Mouse (Mus musculus) MEL (cell line): Measurements from ENCODE around the gene Ube2m. TPM values are rescaled to one million over a fixed set of nuclear protein-coding genes. Genes with fewer than 3 reads are reported as not detected.

ENCODE experiments used
- DNase-seq: peaks from one replicate; pipeline ENCODE4 v3.0.0; 2011; ENCODE audit warnings: low read depth, low spot score
- H3K27ac ChIP-seq: 2 replicates; pipeline ENCODE4 v1.5.1; 2012; ENCODE audit warnings: low read depth, mild to moderate bottlenecking, control low read depth, low read length, moderate library complexity; ENCODE audit not compliant: control insufficient read depth
- H3K27me3 ChIP-seq, 2 experiments: fragments of 150-350 bp in 1 of 2; sonication (generic) in 1 of 2; 2 replicates each; pipeline ENCODE4 v1.6.1; 2012; ENCODE audit warnings: low read length in 2 of 2, mild to moderate bottlenecking in 2 of 2, improper control_type of control experiment in 1 of 2, moderate library complexity in 1 of 2; ENCODE audit not compliant: insufficient read depth in 2 of 2, control insufficient read depth in 1 of 2
- H3K36me3 ChIP-seq, 2 experiments: 2 replicates each; pipeline ENCODE4 v1.6.1; 2012 to 2014; ENCODE audit warnings: low read length in 2 of 2, improper control_type of control experiment in 1 of 2, inconsistent platforms in 1 of 2, mild to moderate bottlenecking in 1 of 2; ENCODE audit not compliant: insufficient read depth in 2 of 2, control insufficient read depth in 1 of 2
- H3K4me1 ChIP-seq, 2 experiments: fragments of 150-350 bp in 1 of 2; sonication (generic) in 1 of 2; 2 replicates each; pipeline ENCODE4 v1.6.1; 2012; ENCODE audit warnings: low read length in 2 of 2, improper control_type of control experiment in 1 of 2, mild to moderate bottlenecking in 1 of 2; ENCODE audit not compliant: insufficient read depth in 2 of 2, control insufficient read depth in 1 of 2
- H3K4me3 ChIP-seq, 2 experiments: fragments of 150-350 bp in 1 of 2; sonication (generic) in 1 of 2; 2 replicates each; pipeline ENCODE4 v1.5.1; 2012; ENCODE audit warnings: low read depth in 2 of 2, low read length in 2 of 2, mild to moderate bottlenecking in 2 of 2, moderate library complexity in 2 of 2, control low read depth in 1 of 2, improper control_type of control experiment in 1 of 2; ENCODE audit not compliant: control insufficient read depth in 1 of 2, insufficient read depth in 1 of 2
- H3K79me2 ChIP-seq: 2 replicates; pipeline ENCODE4 v1.6.1; 2012; ENCODE audit warnings: mild to moderate bottlenecking, low read length, moderate library complexity; ENCODE audit not compliant: control insufficient read depth, poor library complexity, insufficient read depth
- H3K9ac ChIP-seq: 2 replicates; pipeline ENCODE4 v1.6.1; 2012; ENCODE audit warnings: low read depth, mild to moderate bottlenecking, control low read depth, low read length, moderate library complexity; ENCODE audit not compliant: control insufficient read depth, poor library complexity, severe bottlenecking
- H3K9me3 ChIP-seq: fragments of 150-350 bp; sonication (generic); replicated peaks from 2 replicates; pipeline ENCODE4 v1.6.1; 2012; ENCODE audit warnings: mild to moderate bottlenecking, low read length, improper control_type of control experiment, moderate library complexity; ENCODE audit not compliant: insufficient read depth
- BHLHE40 ChIP-seq: IDR thresholded peaks from 2 replicates; pipeline ENCODE4 v1.6.1; 2012; ENCODE audit warnings: low read depth, mild to moderate bottlenecking, inconsistent platforms, low read length, improper control_type of control experiment, borderline replicate concordance
- EP300 ChIP-seq, 2 experiments: IDR thresholded peaks; 2 replicates each; pipeline ENCODE4 v1.6.1; 2011; ENCODE audit warnings: improper control_type of control experiment in 2 of 2, low read length in 2 of 2, low read depth in 1 of 2, mild to moderate bottlenecking in 1 of 2
- ETS1 ChIP-seq: IDR thresholded peaks from 2 replicates; pipeline ENCODE4 v1.6.1; 2012; ENCODE audit warnings: low read depth, mild to moderate bottlenecking, inconsistent platforms, low read length, improper control_type of control experiment, moderate library complexity
- MAFK ChIP-seq: IDR thresholded peaks from 2 replicates; pipeline ENCODE4 v1.6.1; 2011; ENCODE audit warnings: low read depth, mild to moderate bottlenecking, low read length, improper control_type of control experiment, borderline replicate concordance
- MAX ChIP-seq: IDR thresholded peaks from 2 replicates; pipeline ENCODE4 v1.6.1; 2011; ENCODE audit warnings: low read length, improper control_type of control experiment
- MAZ ChIP-seq: IDR thresholded peaks from 2 replicates; pipeline ENCODE4 v1.6.1; 2012; ENCODE audit warnings: low read depth, mild to moderate bottlenecking, inconsistent platforms, low read length, improper control_type of control experiment
- MEF2A ChIP-seq: IDR thresholded peaks from 2 replicates; pipeline ENCODE4 v1.6.1; 2014; ENCODE audit warnings: low read depth, mild to moderate bottlenecking, inconsistent platforms, low read length, improper control_type of control experiment; ENCODE audit not compliant: poor library complexity, insufficient replicate concordance, severe bottlenecking; ENCODE audit errors: extremely low read depth
- MYC ChIP-seq: IDR thresholded peaks from 2 replicates; pipeline ENCODE4 v1.6.1; 2011; ENCODE audit warnings: low read depth, mild to moderate bottlenecking, low read length, improper control_type of control experiment, moderate library complexity
- POLR2AphosphoS5 ChIP-seq: IDR thresholded peaks from 2 replicates; pipeline ENCODE4 v1.6.1; 2012; ENCODE audit warnings: low read depth, borderline replicate concordance, mild to moderate bottlenecking, inconsistent platforms, low read length, moderate library complexity, mixed read lengths
- RCOR1 ChIP-seq: IDR thresholded peaks from 2 replicates; pipeline ENCODE4 v1.6.1; 2012; ENCODE audit warnings: low read depth, mild to moderate bottlenecking, inconsistent platforms, low read length, improper control_type of control experiment
- SMC3 ChIP-seq: IDR thresholded peaks from 2 replicates; pipeline ENCODE4 v1.6.1; 2011; ENCODE audit warnings: low read depth, low read length, improper control_type of control experiment
- TBP ChIP-seq: IDR thresholded peaks from 2 replicates; pipeline ENCODE4 v1.8.0; 2011; ENCODE audit warnings: low read depth, low read length, improper control_type of control experiment
- TCF12 ChIP-seq: IDR thresholded peaks from 2 replicates; pipeline ENCODE4 v1.6.1; 2014; ENCODE audit warnings: low read depth, mild to moderate bottlenecking, inconsistent platforms, low read length, improper control_type of control experiment, moderate library complexity
- USF1 ChIP-seq: IDR thresholded peaks from 2 replicates; pipeline ENCODE4 v1.6.1; 2014; ENCODE audit warnings: low read depth, mild to moderate bottlenecking, inconsistent platforms, low read length, improper control_type of control experiment, moderate library complexity
- USF2 ChIP-seq, 2 experiments: IDR thresholded peaks; 2 replicates each; pipeline ENCODE4 v1.6.1; 2011 to 2012; ENCODE audit warnings: improper control_type of control experiment in 2 of 2, low read length in 2 of 2, borderline replicate concordance in 1 of 2, inconsistent platforms in 1 of 2, low read depth in 1 of 2, mild to moderate bottlenecking in 1 of 2; ENCODE audit not compliant: insufficient read depth in 1 of 2
- ZNF384 ChIP-seq: IDR thresholded peaks from 2 replicates; pipeline ENCODE4 v1.6.1; 2012; ENCODE audit warnings: low read depth, mild to moderate bottlenecking, inconsistent platforms, low read length, improper control_type of control experiment
- polyA plus RNA-seq, 2 experiments: library from polyadenylated mRNA; stranded (reverse) in 1 of 2; unstranded in 1 of 2; fragments of >175 nt in 1 of 2; fragments of >200 nt in 1 of 2; gene quantifications; 2 replicates each; pipeline versions ENCODE4 v1.2.1 to v1.2.4; 2012; ENCODE audit warnings: low replicate concordance in 2 of 2, low read depth in 1 of 2; ENCODE audit not compliant: insufficient read length in 2 of 2, insufficient read depth in 1 of 2, missing spikeins in 1 of 2
- total RNA-seq: library from RNA; depleted of rRNA; stranded (reverse); fragments of 300-350 nt; gene quantifications from 2 replicates; pipeline ENCODE4 v1.2.3, GENCODE M21; 2012

The Ube2m gene
- total and polyA plus RNA-seq, 3 experiments, result 134 to 336 TPM; not detected in 1

- H3K4me1 ChIP-seq, result peaks cover 5 to 11% of the 10 kb centered on the region in 2 experiments; a peak in 3 of 4 replicates
- H3K9ac ChIP-seq, result no peak overlapping the region
- peaks cover 0 to 7% of the 10 kb centered on the region in 2 experiments; a peak in 2 of 4 replicates for H3K36me3 ChIP-seq
- no peak overlapping the region for H3K27ac ChIP-seq
- no peaks in the 10 kb centered on the region for H3K27me3 ChIP-seq
- peaks cover 6% of the 10 kb centered on the region; the same call in 1 of the 2 replicates for H3K79me2 ChIP-seq
- no peak for DNase-seq
- TF ChIP-seq MAFK (no peak), MEF2A (no peak), POLR2AphosphoS5 (no peak), SMC3 (no peak), MAZ (no peak), MYC (no peak), ETS1 (no peak), TCF12 (no peak), RCOR1 (no peak), EP300 (IDR thresholded peaks at IDR 0.05; ENCODE audit: low read depth in 1 of 2, low read length in 2 of 2) (no peak), USF2 (IDR thresholded peaks at IDR 0.05; ENCODE audit: borderline replicate concordance in 1 of 2, insufficient read depth in 1 of 2, low read depth in 1 of 2, low read length in 2 of 2) (no peak), TBP (no peak), ZNF384 (no peak), USF1 (no peak), BHLHE40 (no peak), MAX (no peak)
- TF ChIP-seq, all 39 proteins: peak for 0
- Histone ChIP-seq H3K4me3 (no peak overlapping the region), H3K9me3 (no peaks in the 10 kb centered on the region)
Observed at GRCm38 (mm10) chr7:13042511-13042910, 4.4 kb upstream of the Ube2m start.

GRCm38 (mm10) chr7:13041256-13041655, 3.2 kb upstream of the Ube2m start:
- Histone ChIP-seq H3K9ac (no peak overlapping the region), H3K27ac (no peak overlapping the region), H3K4me1 (peaks cover 5 to 14% of the 10 kb centered on the region in 2 experiments; a peak in 3 of 4 replicates), H3K79me2 (peaks cover 19% of the 10 kb centered on the region), H3K9me3 (no peaks in the 10 kb centered on the region), H3K4me3 (no peak overlapping the region), H3K27me3 (no peaks in the 10 kb centered on the region), H3K36me3 (peaks cover 0 to 7% of the 10 kb centered on the region in 2 experiments; a peak in 2 of 4 replicates)
- TF ChIP-seq USF1, result no peak
- DNase-seq, result no peak
